Mouse (Mus musculus) CD4-positive, CD25-positive, alpha-beta regulatory T cell, adult 4 months (primary cell): Measurements from ENCODE around the gene Adcyap1r1. TPM values are rescaled to one million over a fixed set of nuclear protein-coding genes. Genes with fewer than 3 reads are reported as not detected.

Experiments used
- ATAC-seq: one replicate; pipeline ENCODE4 v1.8.0; 2017
- polyA plus RNA-seq, 2 experiments: library from polyadenylated mRNA; unstranded; fragments of 100-300 nt; shearing (Covaris generic); gene quantifications; one replicate each; pipeline ENCODE4 v1.2.1; 2017

Gene Adcyap1r1
- polyA plus RNA-seq = not detected

- ATAC-seq = no peak
Measured at GRCm38 (mm10) chr6:55451771-55452371, at the start of gene Adcyap1r1. Adcyap1r1 (plus strand) TSS chr6:55451978.

GRCm38 (mm10) chr6:55402041-55402776 lies 49.6 kb upstream of the Adcyap1r1 start:
- ATAC-seq = no peak

GRCm38 (mm10) chr6:55403411-55404309 lies 48.1 kb upstream of the Adcyap1r1 start:
- ATAC-seq = no peak

- no peak for ATAC-seq
Measured at GRCm38 (mm10) chr6:55404421-55404990, 47.3 kb upstream of the Adcyap1r1 start.

- ATAC-seq = no peak
Measured at GRCm38 (mm10) chr6:55407345-55407744, 44.4 kb upstream of the Adcyap1r1 start.

GRCm38 (mm10) chr6:55410119-55410775 lies 41.5 kb upstream of the Adcyap1r1 start:
- no peak for ATAC-seq

GRCm38 (mm10) chr6:55410977-55411376 lies 40.8 kb upstream of the Adcyap1r1 start:
- no peak for ATAC-seq

GRCm38 (mm10) chr6:55416202-55416601 lies 35.6 kb upstream of the Adcyap1r1 start:
- no peak for ATAC-seq

GRCm38 (mm10) chr6:55418746-55419410 lies 32.9 kb upstream of the Adcyap1r1 start:
- no peak for ATAC-seq

- ATAC-seq = no peak
Measured at GRCm38 (mm10) chr6:55420411-55420810, 31.4 kb upstream of the Adcyap1r1 start.

GRCm38 (mm10) chr6:55420869-55421361 lies 30.9 kb upstream of the Adcyap1r1 start:
- no peak for ATAC-seq

- ATAC-seq = no peak
Measured at GRCm38 (mm10) chr6:55432121-55432520, 19.7 kb upstream of the Adcyap1r1 start.

GRCm38 (mm10) chr6:55434360-55434759 lies 17.4 kb upstream of the Adcyap1r1 start:
- ATAC-seq = no peak

GRCm38 (mm10) chr6:55435266-55436159 lies 16.3 kb upstream of the Adcyap1r1 start:
- ATAC-seq = no peak

GRCm38 (mm10) chr6:55437919-55438318 lies 13.9 kb upstream of the Adcyap1r1 start:
- ATAC-seq = no peak

- ATAC-seq = no peak
Measured at GRCm38 (mm10) chr6:55438837-55439236, 12.9 kb upstream of the Adcyap1r1 start.

- ATAC-seq = no peak
Measured at GRCm38 (mm10) chr6:55443927-55444688, 7.7 kb upstream of the Adcyap1r1 start.

GRCm38 (mm10) chr6:55444721-55445120 lies 7.1 kb upstream of the Adcyap1r1 start:
- ATAC-seq = no peak

- no peak for ATAC-seq
Measured at GRCm38 (mm10) chr6:55448199-55448598, 3.6 kb upstream of the Adcyap1r1 start.
